Mouse (Mus musculus): ENCODE measurements around the gene Ddt. TPM values are rescaled to one million over a fixed set of nuclear protein-coding genes. Genes with fewer than 3 reads are reported as not detected.
"Not testable (repeated sequence)": the region's sequence is repeated elsewhere in the genome, so short reads cannot be mapped to it uniquely, and the experiment has no call there.

The Ddt gene
- polyA plus RNA-seq, 1 experiment from 2014 or later: 108 TPM

- WGBS: 89% methylated on average over 8 of the region's 8 CpGs
- Histone ChIP-seq H3K9me3 (no peaks in the 10 kb centered on the region), H3K27ac (no peak overlapping the region), H3K4me1 (peaks cover 5% of the 10 kb centered on the region; the same call in 1 of the 2 replicates), H3K4me3 (no peak overlapping the region), H3K27me3 (ENCODE audit: insufficient read depth, poor library complexity, severe bottlenecking) (no peaks in the 10 kb centered on the region), H3K36me3 (no peaks in the 10 kb centered on the region)
- DNase-seq (ENCODE audit: low spot score): no peak
Measured at GRCm38 (mm10) chr10:75788277-75788676, 15.1 kb upstream of the Ddt start.

- no peak for DNase-seq (ENCODE audit: low spot score)
- H3K27ac ChIP-seq: no peak overlapping the region
- H3K27me3 ChIP-seq (ENCODE audit: insufficient read depth, poor library complexity, severe bottlenecking): 0 out of 2 replicates have a peak, but pooled peaks cover 6% of the 10 kb centered on the region
- no peaks in the 10 kb centered on the region for H3K9me3 ChIP-seq
- 67% methylated on average over 1 of the region's 1 CpGs for WGBS
- H3K36me3 ChIP-seq: no peaks in the 10 kb centered on the region
- H3K4me3 ChIP-seq: no peak overlapping the region
- H3K4me1 ChIP-seq: 0 out of 2 replicates have a peak, but pooled peaks cover 3% of the 10 kb centered on the region
Measured at GRCm38 (mm10) chr10:75785442-75785841, 12.2 kb upstream of the Ddt start.

GRCm38 (mm10) chr10:75780769-75781578 lies 7.8 kb upstream of the Ddt start, which contains the start of the genes Gm20441 and Gstt3:
TSS of gene Gm20441 (minus strand) at chr10:75780954.
TSS of gene Gstt3 (minus strand) at chr10:75781414.
- H3K9me3 ChIP-seq: no peaks in the 10 kb centered on the region
- H3K36me3 ChIP-seq: no peaks in the 10 kb centered on the region
- H3K4me3 ChIP-seq: peak within 1 kb of the TSS; percentile 60
- H3K27ac ChIP-seq: peak within 1 kb of the TSS; percentile 64
- peak; percentile 80 for DNase-seq (ENCODE audit: low spot score)
- WGBS: 1% methylated on average over 28 of the region's 28 CpGs
- peaks cover 13% of the 10 kb centered on the region for H3K4me1 ChIP-seq
- peaks cover 30% of the 10 kb centered on the region for H3K27me3 ChIP-seq (ENCODE audit: insufficient read depth, poor library complexity, severe bottlenecking)

- WGBS: 37% methylated on average over 15 of the region's 15 CpGs
- Histone ChIP-seq H3K27me3 (ENCODE audit: insufficient read depth, poor library complexity, severe bottlenecking) (peaks cover 33% of the 10 kb centered on the region), H3K36me3 (no peaks in the 10 kb centered on the region), H3K4me1 (peaks cover 13% of the 10 kb centered on the region), H3K9me3 (no peaks in the 10 kb centered on the region), H3K27ac (no peak overlapping the region), H3K4me3 (peak overlapping the region; percentile 60)
- no peak for DNase-seq (ENCODE audit: low spot score)
Measured at GRCm38 (mm10) chr10:75779206-75780174, 6.3 kb upstream of the Ddt start.

GRCm38 (mm10) chr10:75777885-75778284 lies 4.7 kb upstream of the Ddt start:
- peaks cover 33% of the 10 kb centered on the region for H3K27me3 ChIP-seq (ENCODE audit: insufficient read depth, poor library complexity, severe bottlenecking)
- no peak overlapping the region for H3K4me3 ChIP-seq
- whole genome bisulfite sequencing: 68% methylated on average over 2 of the region's 2 CpGs
- H3K36me3 ChIP-seq: no peaks in the 10 kb centered on the region
- DNase-seq (ENCODE audit: low spot score): no peak
- H3K9me3 ChIP-seq: no peaks in the 10 kb centered on the region
- peaks cover 16% of the 10 kb centered on the region for H3K4me1 ChIP-seq
- no peak overlapping the region for H3K27ac ChIP-seq

- no peak overlapping the region for H3K27ac ChIP-seq
- 79% methylated on average over 6 of the region's 6 CpGs for WGBS
Measured at GRCm38 (mm10) chr10:75776562-75776961, 3.3 kb upstream of the Ddt start.

GRCm38 (mm10) chr10:75774587-75774986 lies 1.4 kb upstream of the Ddt start:
- Histone ChIP-seq H3K27me3 (ENCODE audit: insufficient read depth, poor library complexity, severe bottlenecking) (peaks cover 19% of the 10 kb centered on the region), H3K4me1 (peaks cover 18% of the 10 kb centered on the region), H3K9me3 (no peaks in the 10 kb centered on the region), H3K27ac (no peak overlapping the region), H3K36me3 (no peaks in the 10 kb centered on the region), H3K4me3 (no peak overlapping the region)
- DNase-seq (ENCODE audit: low spot score): no peak
- 86% methylated on average over 9 of the region's 9 CpGs for WGBS

More at GRCm38 (mm10) chr10:75776562-75776961, 3.3 kb upstream of the Ddt start:
- peaks cover 31% of the 10 kb centered on the region for H3K27me3 ChIP-seq (ENCODE audit: insufficient read depth, poor library complexity, severe bottlenecking)
- H3K4me3 ChIP-seq: no peak overlapping the region
- no peak for DNase-seq (ENCODE audit: low spot score)
- H3K36me3 ChIP-seq: no peaks in the 10 kb centered on the region
- H3K4me1 ChIP-seq: peaks cover 29% of the 10 kb centered on the region
- H3K9me3 ChIP-seq: no peaks in the 10 kb centered on the region

GRCm38 (mm10) chr10:75774102-75774501 lies 888 bp upstream of the Ddt start:
- Histone ChIP-seq H3K36me3 (no peaks in the 10 kb centered on the region), H3K4me3 (no peak overlapping the region)
- 90% methylated on average over 5 of the region's 5 CpGs for WGBS

GRCm38 (mm10) chr10:75767756-75768155 lies 5.5 kb downstream of the Ddt start:
- not testable (repeated sequence) for DNase-seq (ENCODE audit: low spot score); H3K27me3 ChIP-seq (ENCODE audit: insufficient read depth, poor library complexity, severe bottlenecking); H3K4me3 ChIP-seq; H3K9me3 ChIP-seq; H3K27ac ChIP-seq; H3K36me3 ChIP-seq
- 38% methylated on average over 5 of the region's 5 CpGs for WGBS
- peaks cover 23% of the 10 kb centered on the region for H3K4me1 ChIP-seq

More at GRCm38 (mm10) chr10:75774102-75774501, 888 bp upstream of the Ddt start:
- Histone ChIP-seq H3K27me3 (ENCODE audit: insufficient read depth, poor library complexity, severe bottlenecking) (peaks cover 15% of the 10 kb centered on the region; the same call in 1 of the 2 replicates), H3K9me3 (no peaks in the 10 kb centered on the region), H3K27ac (no peak overlapping the region), H3K4me1 (peaks cover 17% of the 10 kb centered on the region)
- no peak for DNase-seq (ENCODE audit: low spot score)

- H3K36me3 ChIP-seq: 0 out of 2 replicates have a peak, but pooled peaks cover 2% of the 10 kb centered on the region
- no peaks in the 10 kb centered on the region for H3K27me3 ChIP-seq (ENCODE audit: insufficient read depth, poor library complexity, severe bottlenecking)
- no peak overlapping the region for H3K4me3 ChIP-seq
- peaks cover 18% of the 10 kb centered on the region; the same call in 1 of the 2 replicates for H3K4me1 ChIP-seq
- H3K27ac ChIP-seq: no peak overlapping the region
- no peak for DNase-seq (ENCODE audit: low spot score)
- no peaks in the 10 kb centered on the region for H3K9me3 ChIP-seq
- 81% methylated on average over 6 of the region's 6 CpGs for WGBS
Measured at GRCm38 (mm10) chr10:75766856-75767255, 6.4 kb downstream of the Ddt start.

- DNase-seq (ENCODE audit: low spot score): peak; percentile 92
- Histone ChIP-seq H3K4me3 (peak overlapping the region; percentile 94), H3K36me3 (peaks cover 16% of the 10 kb centered on the region), H3K9me3 (no peaks in the 10 kb centered on the region), H3K27me3 (ENCODE audit: insufficient read depth, poor library complexity, severe bottlenecking) (no peaks in the 10 kb centered on the region), H3K4me1 (peaks cover 14% of the 10 kb centered on the region; the same call in 1 of the 2 replicates), H3K27ac (peak overlapping the region; percentile 91)
- WGBS: under 1% methylated on average over 27 of the region's 27 CpGs
Measured at GRCm38 (mm10) chr10:75764519-75765473, 8.4 kb downstream of the Ddt start.
